Mouse (Mus musculus): Measurements from ENCODE around the gene Jtb. TPM values are rescaled to one million over a fixed set of nuclear protein-coding genes. Genes with fewer than 3 reads are reported as not detected.

The Jtb gene
- total RNA-seq, 1 experiment from 2014 or later: 72.3 TPM

Small RNAs within 50 kb of the gene (microRNA-seq; reads per million reads assigned to microRNA genes)
- gene Mir7012: 0 reads per million in 2 experiments

Other genes starting within 250 kb of the Jtb start
- gene Hax1, start 232.8 kb upstream of the Jtb start, total RNA-seq (2021): 136 and 149 TPM in 2 replicates
- gene 4933434E20Rik, start 180.0 kb upstream of the Jtb start, total RNA-seq (2021): 77.0 and 90.3 TPM in 2 replicates
- gene Ubap2l, start 179.0 kb upstream of the Jtb start, total RNA-seq (2021): 158 and 190 TPM in 2 replicates
- gene Tpm3, start 158.9 kb upstream of the Jtb start, total RNA-seq (2021): 178 and 198 TPM in 2 replicates
- gene Nup210l, start 127.5 kb upstream of the Jtb start, total RNA-seq (2021): 0.55 and 0.71 TPM in 2 replicates
- gene Rps27, start 17.9 kb upstream of the Jtb start, total RNA-seq (2021): 1,629 and 1,829 TPM in 2 replicates
- 31.0 and 49.5 TPM in 2 replicates for gene Rab13, start 17.9 kb upstream of the Jtb start, total RNA-seq (2021)
- 0.85 TPM in 1 of 2 replicates, not detected in the other for gene Creb3l4, start 11.9 kb downstream of the Jtb start, total RNA-seq (2021)
- gene Slc39a1, start 16.6 kb downstream of the Jtb start, total RNA-seq (2021): 132 and 136 TPM in 2 replicates
- 46.7 and 57.8 TPM in 2 replicates for gene Crtc2, start 22.6 kb downstream of the Jtb start, total RNA-seq (2021)
- 9.0 and 10.7 TPM in 2 replicates for gene Dennd4b, start 33.6 kb downstream of the Jtb start, total RNA-seq (2021)
- gene Gatad2b, start 61.6 kb downstream of the Jtb start, total RNA-seq (2021): 76.8 and 78.1 TPM in 2 replicates
- gene Slc27a3, start 158.3 kb downstream of the Jtb start, total RNA-seq (2021): 130 and 146 TPM in 2 replicates
- gene Ints3, start 202.0 kb downstream of the Jtb start, total RNA-seq (2021): 91.2 and 92.3 TPM in 2 replicates
- 224 and 269 TPM in 2 replicates for gene Npr1, start 234.3 kb downstream of the Jtb start, total RNA-seq (2021)
- 65.6 and 65.7 TPM in 2 replicates for gene Ilf2, start 244.5 kb downstream of the Jtb start, total RNA-seq (2021)

Data from adrenal gland, postnatal 25 days (tissue).